Mouse (Mus musculus): ENCODE measurements at regions not wholly inside any gene's neighbourhood (a gene's known extent, or its start where the extent isn't known, plus 50 kb on each side); places are given as distances from the start of the nearest gene placed in this dataset.

GRCm38 (mm10) chr19:15800856-15801706 is 146.1 kb downstream of the Psat1 start:
- no peak for DNase-seq

- no peak for DNase-seq
Measured at GRCm38 (mm10) chr19:15796466-15796865, 150.7 kb downstream of the Psat1 start.

GRCm38 (mm10) chr19:15791942-15792341 is 155.2 kb downstream of the Psat1 start:
- DNase-seq: no peak

- DNase-seq: no peak
Measured at GRCm38 (mm10) chr19:15791264-15791913, 155.7 kb downstream of the Psat1 start.

- DNase-seq: no peak
Measured at GRCm38 (mm10) chr19:15790620-15791263, 156.4 kb downstream of the Psat1 start.

- DNase-seq: no peak
Measured at GRCm38 (mm10) chr19:15789741-15790140, 157.4 kb downstream of the Psat1 start.

GRCm38 (mm10) chr19:15784644-15785043 is 162.5 kb downstream of the Psat1 start:
- no peak for DNase-seq

GRCm38 (mm10) chr19:15769651-15770050 is 177.5 kb downstream of the Psat1 start:
- no peak for DNase-seq

- no peak for DNase-seq
Measured at GRCm38 (mm10) chr19:15761086-15761485, 186.1 kb downstream of the Psat1 start.

- no peak for DNase-seq
Measured at GRCm38 (mm10) chr19:15745026-15745777, 201.9 kb downstream of the Psat1 start.

- DNase-seq: no peak
Measured at GRCm38 (mm10) chr19:15736200-15736599, 210.9 kb downstream of the Psat1 start.

GRCm38 (mm10) chr19:15726785-15727406 is 220.2 kb downstream of the Psat1 start:
- DNase-seq: no peak

- DNase-seq: no peak
Measured at GRCm38 (mm10) chr19:15692379-15693023, 254.6 kb downstream of the Psat1 start.

GRCm38 (mm10) chr19:15669996-15670395 is 277.1 kb downstream of the Psat1 start:
- peak; percentile 8 for DNase-seq

- DNase-seq: no peak
Measured at GRCm38 (mm10) chr19:15669541-15669940, 277.6 kb downstream of the Psat1 start.

- no peak for DNase-seq
Measured at GRCm38 (mm10) chr19:15668624-15669016, 278.5 kb downstream of the Psat1 start.

- DNase-seq: peak; percentile 29
Measured at GRCm38 (mm10) chr19:15667889-15668623, 279.1 kb downstream of the Psat1 start.

- DNase-seq: no peak
Measured at GRCm38 (mm10) chr19:15663659-15664255, 283.4 kb downstream of the Psat1 start.

GRCm38 (mm10) chr19:15658611-15659010 is 288.5 kb downstream of the Psat1 start:
- DNase-seq: no peak

- DNase-seq: no peak
Measured at GRCm38 (mm10) chr19:15657846-15658245, 289.3 kb downstream of the Psat1 start.

- no peak for DNase-seq
Measured at GRCm38 (mm10) chr19:15649368-15649767, 297.8 kb downstream of the Psat1 start.
